In genomic region chr9:108912308-108912707, GRCm38 (mm10) we compare ENCODE assay signal across 25 mouse cellular contexts. TPM values are rescaled to one million over a fixed set of nuclear protein-coding genes. Genes with fewer than 3 reads are reported as not detected.
"Had no signal": no experiment of that assay in that cellular context is flagged by ENCODE, and none has a peak within 500 bp of the region (broad histone marks: within the 10 kb centered on the region; RNA-seq: fewer than 3 reads in every experiment).

No protein-coding gene starts in this region.

- H3K4me1 ChIP-seq: lung, embryonic 15.5 days; midbrain, embryonic 15.5 days had no signal

- H3K36me3 ChIP-seq: lung, embryonic 15.5 days; midbrain, embryonic 15.5 days; neural tube, embryonic 12.5 days; neural tube, embryonic 15.5 days had no signal

- H3K4me3 ChIP-seq: left cerebral cortex, adult 2 months; lung, embryonic 15.5 days; midbrain, embryonic 15.5 days; neural tube, embryonic 12.5 days; neural tube, embryonic 15.5 days had no signal

- H3K9ac ChIP-seq: liver, embryonic 14.5 days; lung, embryonic 15.5 days; midbrain, embryonic 15.5 days; neural tube, embryonic 12.5 days; neural tube, embryonic 15.5 days had no signal

- H3K9me3 ChIP-seq: lung, embryonic 15.5 days; midbrain, embryonic 15.5 days; neural tube, embryonic 12.5 days; neural tube, embryonic 15.5 days had no signal

- H3K27me3 ChIP-seq: lung, embryonic 15.5 days; midbrain, embryonic 15.5 days; neural tube, embryonic 12.5 days; neural tube, embryonic 15.5 days had no signal

- H3K27ac ChIP-seq: hindbrain, postnatal 0 days; left cerebral cortex, adult 2 months; liver, embryonic 14.5 days; lung, embryonic 15.5 days; midbrain, embryonic 15.5 days; neural tube, embryonic 12.5 days; neural tube, embryonic 15.5 days; stomach, postnatal 0 days had no signal

- H3K4me2 ChIP-seq: lung, embryonic 15.5 days; midbrain, embryonic 11.5 days; midbrain, embryonic 15.5 days; neural tube, embryonic 12.5 days; neural tube, embryonic 15.5 days had no signal

- ATAC-seq: hindbrain, postnatal 0 days; inflammation-experienced regulatory T-cells, adult 6 months; intestine, embryonic 16.5 days; midbrain, embryonic 15.5 days had no signal

- DNase-seq: layer of hippocampus, postnatal 36 days; lung, adult 18-20 months; lung, postnatal 10 days; lung, postnatal 4 days; right cerebral cortex, adult 18-20 months; right cerebral cortex, postnatal 14 days; right cerebral cortex, postnatal 4 days; thymus, adult 2 months; thymus, postnatal 14 days; thymus, postnatal 4 days had no signal

RNA-seq across cellular contexts. Expression of gene Tmem89, which starts 2.1 kb away (rescaled TPM):
- total RNA-seq: layer of hippocampus, postnatal 36 days; left cerebral cortex, adult 2 months; left cerebral cortex, postnatal 10 days; megakaryocyte-erythroid progenitor cell, adult 5-6 weeks had no signal
- polyA plus RNA-seq: inflammation-experienced regulatory T-cells, adult 6 months; limb, embryonic 11.5 days; liver, embryonic 14.5 days; midbrain, embryonic 11.5 days; neural tube, embryonic 12.5 days; neural tube, embryonic 15.5 days; stomach, embryonic 14.5 days had no signal
